Mouse (Mus musculus) CH12.LX (cell line): Measurements from ENCODE around the gene Arl8a. TPM values are rescaled to one million over a fixed set of nuclear protein-coding genes. Genes with fewer than 3 reads are reported as not detected.

Experiments used
- DNase-seq: peaks from one replicate; pipeline ENCODE4 v3.0.0-alpha.2; 2013; ENCODE audit errors: extremely low read depth
- H3K27ac ChIP-seq: 2 replicates; pipeline ENCODE4 v1.5.1; 2012; ENCODE audit warnings: low read depth, mild to moderate bottlenecking, control low read depth, moderate library complexity; ENCODE audit not compliant: insufficient read depth
- H3K27me3 ChIP-seq: replicated peaks from 2 replicates; pipeline ENCODE3; 2012; ENCODE audit warnings: inconsistent platforms
- H3K36me3 ChIP-seq, 2 experiments: replicated peaks in 1 of 2; 2 replicates each; pipeline versions ENCODE3 to v1.6.1; 2012; ENCODE audit warnings: inconsistent platforms in 1 of 2, low read length in 1 of 2, mild to moderate bottlenecking in 1 of 2, mixed read lengths in 1 of 2, moderate library complexity in 1 of 2; ENCODE audit not compliant: control insufficient read depth in 1 of 2, insufficient read depth in 1 of 2
- H3K4me1 ChIP-seq, 2 experiments: 2 replicates each; pipeline ENCODE4 v1.6.1; 2012; ENCODE audit warnings: inconsistent platforms in 1 of 2, moderate library complexity in 1 of 2; ENCODE audit not compliant: insufficient read depth in 2 of 2, control insufficient read depth in 1 of 2
- H3K4me2 ChIP-seq: 2 replicates; pipeline ENCODE4 v1.6.1; 2012; ENCODE audit warnings: low read depth, mild to moderate bottlenecking, control low read depth; ENCODE audit not compliant: poor library complexity, insufficient read depth, severe bottlenecking
- H3K4me3 ChIP-seq, 3 experiments: fragments of 150-350 bp in 1 of 3; sonication (generic) in 1 of 3; replicated peaks in 1 of 3; 2 replicates each; pipeline versions ENCODE3 to v1.5.1; 2011 to 2012; ENCODE audit warnings: low read depth in 2 of 3, low read length in 2 of 3, mild to moderate bottlenecking in 2 of 3, moderate library complexity in 2 of 3, control low read depth in 1 of 3, improper control_type of control experiment in 1 of 3, inconsistent platforms in 1 of 3, mixed read lengths in 1 of 3; ENCODE audit not compliant: poor library complexity in 1 of 3
- H3K79me2 ChIP-seq: replicated peaks from 2 replicates; pipeline ENCODE4 v1.6.1; 2012; ENCODE audit warnings: mild to moderate bottlenecking, moderate library complexity; ENCODE audit not compliant: control insufficient read depth, poor library complexity, insufficient read depth, severe bottlenecking; ENCODE audit errors: extremely low read depth
- H3K9ac ChIP-seq: 2 replicates; pipeline ENCODE4 v1.6.1; 2012; ENCODE audit warnings: low read depth, mild to moderate bottlenecking, control low read depth, moderate library complexity; ENCODE audit not compliant: insufficient read depth
- H3K9me3 ChIP-seq: replicated peaks from 2 replicates; pipeline ENCODE3; 2012; ENCODE audit warnings: low read length, inconsistent platforms, mixed read lengths
- HCFC1 ChIP-seq: IDR thresholded peaks from 2 replicates; pipeline ENCODE4 v1.6.1; 2012; ENCODE audit warnings: low read depth, mild to moderate bottlenecking, inconsistent platforms, low read length, improper control_type of control experiment
- IRF4 ChIP-seq: IDR thresholded peaks from 2 replicates; pipeline ENCODE4 v1.6.1; 2014; ENCODE audit warnings: low read depth, mild to moderate bottlenecking, inconsistent platforms, low read length, improper control_type of control experiment
- JUND ChIP-seq: conservative IDR thresholded peaks from 2 replicates; pipeline ENCODE4 v1.6.1; 2011; ENCODE audit warnings: low read depth, low read length, improper control_type of control experiment
- PAX5 ChIP-seq: IDR thresholded peaks from 2 replicates; pipeline ENCODE4 v1.6.1; 2012; ENCODE audit warnings: low read length, inconsistent platforms, mixed read lengths
- ZNF384 ChIP-seq: IDR thresholded peaks from 2 replicates; pipeline ENCODE4 v1.6.1; 2012; ENCODE audit warnings: low read depth, low read length, improper control_type of control experiment, inconsistent platforms
- dilution Hi-C: fragments of 300-500 bp; cut with MboI; formaldehyde crosslinking; loops from 2 replicates; pipeline ENCODE4 v1.14.3; 2020; ENCODE audit warnings: low sequenced_read_pairs; ENCODE audit not compliant: extremely low pct_unique_long_range_greater_than_20kb, extremely low pct_ligation_motif_present
- in situ Hi-C: fragments of 300-500 bp; cut with MboI; formaldehyde crosslinking; loops from 3 replicates; pipeline ENCODE4 v1.14.3; 2019; ENCODE audit warnings: low sequenced_read_pairs, low pct_ligation_motif_present, low pct_unique_long_range_greater_than_20kb, mixed read lengths
- polyA plus RNA-seq: library from polyadenylated mRNA; unstranded; fragments of >175 nt; gene quantifications from 2 replicates; pipeline ENCODE4 v1.2.1, GENCODE M21; 2012; ENCODE audit warnings: low read depth; ENCODE audit not compliant: insufficient read length
- total RNA-seq, 2 experiments: library from RNA; depleted of rRNA; stranded (reverse); fragments of 300-350 nt in 1 of 2; fragments of >200 nt in 1 of 2; gene quantifications; 2 replicates each; pipeline ENCODE4 v1.2.3; 2012 to 2014

Arl8a gene
- total and polyA plus RNA-seq, 3 experiments, result 4.2 to 52.7 (median 10.9) TPM

- Histone ChIP-seq H3K79me2 (no peaks in the 10 kb centered on the region), H3K4me2 (no peak overlapping the region), H3K4me3 (no peak overlapping the region), H3K27me3 (no peaks in the 10 kb centered on the region), H3K4me1 (peaks cover 2 to 11% of the 10 kb centered on the region in 2 experiments; a peak in 3 of 4 replicates), H3K36me3 (no peaks in the 10 kb centered on the region), H3K27ac (no peak overlapping the region), H3K9ac (no peak overlapping the region), H3K9me3 (no peaks in the 10 kb centered on the region)
- DNase-seq, result no peak
- dilution Hi-C loops (no loop called here), in situ Hi-C loops (no loop called here)
- TF ChIP-seq IRF4 (no peak), HCFC1 (no peak), ZNF384 (no peak), PAX5 (no peak), JUND (no peak)
Measured at GRCm38 (mm10) chr1:135205257-135205656, 58.6 kb downstream of the Arl8a start.

Other genes starting within 250 kb of the Arl8a start
- gene Ppp1r12b, start 190.9 kb upstream of the Arl8a start, total RNA-seq (2012; rRNA removed), result 1.5 and 1.6 TPM in 2 replicates
- gene Ppp1r12b, start 190.9 kb upstream of the Arl8a start, total RNA-seq (2014; rRNA removed), result 0.64 and 1.3 TPM in 2 replicates
- 1.4 and 1.8 TPM in 2 replicates for gene Ppp1r12b, start 190.9 kb upstream of the Arl8a start, polyA plus RNA-seq
- gene Ube2t, start 184.3 kb upstream of the Arl8a start, total RNA-seq (2012; rRNA removed), result 25.8 and 28.8 TPM in 2 replicates
- 38.7 and 40.2 TPM in 2 replicates for gene Ube2t, start 184.3 kb upstream of the Arl8a start, total RNA-seq (2014; rRNA removed)
- 17.0 and 19.2 TPM in 2 replicates for gene Ube2t, start 184.3 kb upstream of the Arl8a start, polyA plus RNA-seq
- gene Lgr6, start 41.5 kb upstream of the Arl8a start, total RNA-seq (2012; rRNA removed), result 0.17 and 0.38 TPM in 2 replicates
- 0.07 TPM in 1 of 2 replicates, not detected in the other for gene Lgr6, start 41.5 kb upstream of the Arl8a start, total RNA-seq (2014; rRNA removed)
- gene Lgr6, start 41.5 kb upstream of the Arl8a start, polyA plus RNA-seq, result 0.16 TPM in 2 replicates
- 61.4 and 69.7 TPM in 2 replicates for gene Ptpn7, start 14.1 kb upstream of the Arl8a start, total RNA-seq (2012; rRNA removed)
- 77.5 and 81.9 TPM in 2 replicates for gene Ptpn7, start 14.1 kb upstream of the Arl8a start, total RNA-seq (2014; rRNA removed)
- gene Ptpn7, start 14.1 kb upstream of the Arl8a start, polyA plus RNA-seq, result 78.7 and 81.9 TPM in 2 replicates
- not detected in 2 replicates for gene Gpr37l1, start 20.9 kb downstream of the Arl8a start, total RNA-seq (2012; rRNA removed)
- gene Gpr37l1, start 20.9 kb downstream of the Arl8a start, total RNA-seq (2014; rRNA removed), result not detected in 2 replicates
- gene Gpr37l1, start 20.9 kb downstream of the Arl8a start, polyA plus RNA-seq, result not detected in 2 replicates
- gene Elf3, start 111.7 kb downstream of the Arl8a start, total RNA-seq (2012; rRNA removed), result 26.0 and 28.6 TPM in 2 replicates
- 13.1 and 14.6 TPM in 2 replicates for gene Elf3, start 111.7 kb downstream of the Arl8a start, total RNA-seq (2014; rRNA removed)
- gene Elf3, start 111.7 kb downstream of the Arl8a start, polyA plus RNA-seq, result 46.9 and 52.1 TPM in 2 replicates
- gene Rnpep, start 137.3 kb downstream of the Arl8a start, total RNA-seq (2012; rRNA removed), result 72.6 and 78.7 TPM in 2 replicates
- gene Rnpep, start 137.3 kb downstream of the Arl8a start, total RNA-seq (2014; rRNA removed), result 73.8 and 77.1 TPM in 2 replicates
- 118 and 123 TPM in 2 replicates for gene Rnpep, start 137.3 kb downstream of the Arl8a start, polyA plus RNA-seq
- 126 and 180 TPM in 2 replicates for gene Timm17a, start 167.0 kb downstream of the Arl8a start, total RNA-seq (2012; rRNA removed)
- gene Timm17a, start 167.0 kb downstream of the Arl8a start, total RNA-seq (2014; rRNA removed), result 238 and 272 TPM in 2 replicates
- 341 and 372 TPM in 2 replicates for gene Timm17a, start 167.0 kb downstream of the Arl8a start, polyA plus RNA-seq
- not detected in 2 replicates for gene Lmod1, start 178.0 kb downstream of the Arl8a start, total RNA-seq (2012; rRNA removed)
- gene Lmod1, start 178.0 kb downstream of the Arl8a start, total RNA-seq (2014; rRNA removed), result not detected in 2 replicates
- gene Lmod1, start 178.0 kb downstream of the Arl8a start, polyA plus RNA-seq, result not detected in 2 replicates
- 0.08 and 0.13 TPM in 2 replicates for gene Shisa4, start 228.4 kb downstream of the Arl8a start, total RNA-seq (2012; rRNA removed)
- gene Shisa4, start 228.4 kb downstream of the Arl8a start, total RNA-seq (2014; rRNA removed), result not detected in 2 replicates
- gene Shisa4, start 228.4 kb downstream of the Arl8a start, polyA plus RNA-seq, result 0.18 and 0.41 TPM in 2 replicates